Mouse (Mus musculus) frontal cortex, postnatal 36 days (tissue): ENCODE data around the gene Kcnmb3.
"Not testable (repeated sequence)": the region's sequence is repeated elsewhere in the genome, so short reads cannot be mapped to it uniquely, and the experiment has no call there.

Experiments
- DNase-seq, 2 experiments: peaks; one replicate each; pipeline ENCODE4 v3.0.0; 2022; ENCODE audit warnings: low spot score in 2 of 2

Kcnmb3 gene

GRCm38 (mm10) chr3:32434016-32434415, 58.0 kb downstream of the Kcnmb3 start:
- DNase-seq: no peak

- no peak for DNase-seq
Measured at GRCm38 (mm10) chr3:32430394-32430793, 61.6 kb downstream of the Kcnmb3 start.

GRCm38 (mm10) chr3:32429351-32429750, 62.7 kb downstream of the Kcnmb3 start:
- not testable (repeated sequence) for DNase-seq

GRCm38 (mm10) chr3:32428921-32429320, 63.1 kb downstream of the Kcnmb3 start:
- DNase-seq: no peak

- DNase-seq: no peak
Measured at GRCm38 (mm10) chr3:32428361-32428760, 63.7 kb downstream of the Kcnmb3 start.

- no peak for DNase-seq
Measured at GRCm38 (mm10) chr3:32427695-32428094, 64.3 kb downstream of the Kcnmb3 start.
